Mouse (Mus musculus) G1E (cell line): ENCODE measurements around the gene Gal.

Experiments
- CTCF ChIP-seq: IDR thresholded peaks from 2 replicates; pipeline ENCODE4 v1.5.1; 2012; ENCODE audit warnings: low read depth, low read length, inconsistent platforms, mixed read lengths
- GATA1 ChIP-seq: IDR thresholded peaks from 2 replicates; pipeline ENCODE4 v1.6.1; 2012; ENCODE audit warnings: borderline replicate concordance, low read length, inconsistent platforms, mixed read lengths
- GATA2 ChIP-seq: IDR thresholded peaks from 2 replicates; pipeline ENCODE4 v1.6.1; 2012; ENCODE audit warnings: low read depth, low read length, inconsistent platforms, borderline replicate concordance
- POLR2AphosphoS5 ChIP-seq: IDR thresholded peaks from 2 replicates; pipeline ENCODE4 v1.6.1; 2012; ENCODE audit warnings: low read depth, low read length, inconsistent platforms; ENCODE audit not compliant: insufficient replicate concordance
- TAL1 ChIP-seq: conservative IDR thresholded peaks from 2 replicates; pipeline ENCODE4 v1.6.1; 2012; ENCODE audit warnings: low read depth, low read length, inconsistent platforms, mixed read lengths

DNA sequence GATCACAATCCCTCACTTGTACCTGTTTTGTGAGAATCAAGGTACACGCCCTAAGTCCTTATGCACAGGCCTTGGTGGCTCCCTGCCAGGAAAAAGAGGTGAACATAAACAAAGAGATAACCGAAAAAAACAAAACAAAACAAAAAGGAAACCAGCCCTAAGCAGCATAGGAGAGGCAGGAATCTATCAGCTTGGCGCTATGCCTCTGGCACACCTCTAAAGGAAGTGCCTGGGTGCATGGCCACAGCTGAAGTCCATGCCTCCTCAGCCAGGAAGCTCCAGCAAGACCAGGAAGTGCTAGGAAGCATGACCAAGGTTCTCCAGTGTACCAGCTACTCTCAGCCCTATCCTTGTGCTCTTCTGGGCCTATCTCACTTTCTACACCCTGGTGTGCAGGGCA is 34.9 kb upstream of the Gal start:
- TF ChIP-seq CTCF (no peak), TAL1 (no peak), GATA1 (no peak), POLR2AphosphoS5 (no peak), GATA2 (no peak)
